Mouse (Mus musculus): ENCODE measurements at regions not wholly inside any gene's neighbourhood (a gene's known extent, or its start where the extent isn't known, plus 50 kb on each side); places are given as distances from the start of the nearest gene placed in this dataset.

- TF ChIP-seq CTCF (IDR thresholded peaks at IDR 0.05; ENCODE audit: borderline replicate concordance, control insufficient read depth, extremely low read depth, insufficient read depth, low read length, poor library complexity), result no peak
- TF ChIP-seq POLR2A (IDR thresholded peaks at IDR 0.05; ENCODE audit: control insufficient read depth, extremely low read depth, insufficient read depth, low read length, poor library complexity), result no peak
These were observed 107.8 kb upstream of the Ssbp2 start for GRCm38 (mm10) chr13:91352311-91352710.

All from thymus, adult 2 months (tissue).